Mouse (Mus musculus): ENCODE measurements at regions not wholly inside any gene's neighbourhood (a gene's known extent, or its start where the extent isn't known, plus 50 kb on each side); places are given as distances from the start of the nearest gene placed in this dataset.

DNA sequence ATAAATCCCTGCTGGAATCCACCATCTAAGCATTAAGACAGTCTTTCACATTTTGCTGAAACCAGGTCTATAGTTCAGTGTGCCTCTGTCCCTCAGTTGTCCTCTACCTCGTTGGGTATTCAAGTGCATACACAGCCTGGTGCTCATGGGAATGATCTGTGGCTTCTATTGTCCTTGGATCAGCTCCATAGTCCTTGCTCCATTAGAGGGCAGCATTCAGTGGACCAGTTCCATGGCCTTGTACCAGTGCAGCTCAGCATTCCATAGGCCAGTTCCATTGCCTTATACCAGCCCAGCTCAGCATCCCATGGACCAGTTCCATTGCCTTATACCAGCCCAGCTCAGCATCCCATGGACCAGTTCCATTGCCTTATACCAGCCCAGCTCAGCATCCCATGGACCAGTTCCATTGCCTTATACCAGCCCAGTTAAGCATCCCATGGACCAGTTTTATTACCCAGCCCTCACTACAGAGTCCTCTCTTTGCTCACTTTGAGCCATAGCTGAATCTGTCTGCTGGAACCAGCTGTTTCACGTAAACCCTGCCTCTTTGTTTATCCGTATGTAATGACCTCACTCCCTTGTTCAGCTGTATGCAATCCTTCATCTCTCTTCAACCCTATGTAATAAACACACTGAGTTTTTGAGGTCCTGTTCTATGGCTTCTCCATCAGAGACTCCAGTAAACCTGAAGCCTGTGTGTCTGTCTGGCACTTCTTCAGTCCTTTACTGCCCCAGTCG is 88.4 kb upstream of the Gpc1 start:
- TF ChIP-seq POLR2A (IDR thresholded peaks at IDR 0.05; ENCODE audit: insufficient read depth, low read length) = no peak
- TF ChIP-seq CTCF (IDR thresholded peaks at IDR 0.05; ENCODE audit: low read depth, low read length) = no peak
- TF ChIP-seq EP300 (IDR thresholded peaks at IDR 0.05; ENCODE audit: insufficient read depth, low read depth, low read length) = no peak
